Mouse (Mus musculus) liver, embryonic 11.5 days (tissue): ENCODE results near the gene Tmem253. TPM values are rescaled to one million over a fixed set of nuclear protein-coding genes. Genes with fewer than 3 reads are reported as not detected.

Experiments
- ATAC-seq: fragments of 200-750 bp; cut with Nextera tagmentation; replicated peaks from 2 replicates; pipeline ENCODE4 v1.8.0; 2017; ENCODE audit warnings: moderate number of reproducible peaks, mild to moderate bottlenecking, moderate TSS enrichment, moderate library complexity; ENCODE audit not compliant: low FRiP score
- DNase-seq: peaks from one replicate; pipeline ENCODE4 v3.0.0-alpha.2; 2017; ENCODE audit warnings: low spot score
- H3K27ac ChIP-seq: fragments of 300-500 bp; sonication (generic); 2 replicates; pipeline ENCODE4 v1.5.1; 2014; ENCODE audit warnings: mild to moderate bottlenecking, low read depth, low read length, control low read depth
- H3K27me3 ChIP-seq: fragments of 300-500 bp; sonication (generic); replicated peaks from 2 replicates; pipeline ENCODE4 v1.6.1; 2014; ENCODE audit warnings: low read length, mixed read lengths; ENCODE audit not compliant: control insufficient read depth, insufficient read depth
- H3K36me3 ChIP-seq: fragments of 300-500 bp; sonication (generic); 2 replicates; pipeline ENCODE4 v1.6.1; 2014; ENCODE audit warnings: mild to moderate bottlenecking, low read length, moderate library complexity, mixed read lengths; ENCODE audit not compliant: control insufficient read depth, insufficient read depth
- H3K4me1 ChIP-seq: fragments of 300-500 bp; sonication (generic); replicated peaks from 2 replicates; pipeline ENCODE4 v1.6.1; 2014; ENCODE audit warnings: low read length, mixed read lengths; ENCODE audit not compliant: control insufficient read depth, insufficient read depth
- H3K4me2 ChIP-seq: fragments of 300-500 bp; sonication (generic); 2 replicates; pipeline ENCODE4 v1.6.1; 2014; ENCODE audit warnings: mild to moderate bottlenecking, control low read depth, moderate library complexity
- H3K4me3 ChIP-seq: fragments of 300-500 bp; sonication (generic); 2 replicates; pipeline ENCODE4 v1.5.1; 2014; ENCODE audit warnings: low read depth, low read length, control low read depth
- H3K9ac ChIP-seq: fragments of 300-500 bp; sonication (generic); 2 replicates; pipeline ENCODE4 v1.6.1; 2014; ENCODE audit warnings: low read depth, low read length, control low read depth
- H3K9me3 ChIP-seq: fragments of 300-500 bp; sonication (generic); 2 replicates; pipeline ENCODE4 v1.6.1; 2016; ENCODE audit warnings: low read length, inconsistent platforms, mixed read lengths; ENCODE audit not compliant: control insufficient read depth
- WGBS: fragments of 180-500 bp; shearing (Covaris S2); extraction: QIAGEN DNeasy Blood & Tissue Kit; methylation state at CpG from one replicate; pipeline ENCODE4 v1.1.7; 2014; 5-methylcytosine and 5-hydroxymethylcytosine counted together
- polyA plus RNA-seq: library from polyadenylated mRNA; unstranded; fragments of >200 nt; fragmentation: Nextera tagmentation; extraction: Ambion mirVana; gene quantifications from 2 replicates; pipeline ENCODE4 v1.2.1, GENCODE M21; 2014

The Tmem253 gene
- polyA plus RNA-seq, 1 experiment from 2014 or later: 0.85 TPM

GRCm38 (mm10) chr14:51986153-51986505 lies 29.3 kb upstream of the Tmem253 start:
- Histone ChIP-seq H3K4me2 (peak overlapping the region; percentile 87), H3K9me3 (no peaks in the 10 kb centered on the region), H3K27me3 (0 out of 2 replicates have a peak, but pooled peaks cover 4% of the 10 kb centered on the region), H3K9ac (peak overlapping the region; percentile 79), H3K27ac (peak overlapping the region; percentile 96), H3K4me1 (peaks cover 32% of the 10 kb centered on the region), H3K4me3 (peak overlapping the region; percentile 71), H3K36me3 (peaks cover 13% of the 10 kb centered on the region; the same call in 1 of the 2 replicates)
- 5% methylated on average over 7 of the region's 7 CpGs for WGBS
- no peak for DNase-seq
- ATAC-seq: peak; percentile 76

- DNase-seq (no peak), ATAC-seq (peak; percentile 70)
- peaks cover 20% of the 10 kb centered on the region for H3K36me3 ChIP-seq
- 72% methylated on average over 6 of the region's 6 CpGs for WGBS
- H3K9me3 ChIP-seq: no peaks in the 10 kb centered on the region
- H3K9ac ChIP-seq: no peak overlapping the region; the same call in 1 of the 2 replicates
- H3K4me2 ChIP-seq: peak overlapping the region; percentile 87
- peak overlapping the region; percentile 96 for H3K27ac ChIP-seq
- H3K4me1 ChIP-seq: peaks cover 32% of the 10 kb centered on the region
- H3K4me3 ChIP-seq: 0 out of 2 replicates have a peak overlapping the region, but pooled peaks have one; percentile 17
- 0 out of 2 replicates have a peak, but pooled peaks cover 4% of the 10 kb centered on the region for H3K27me3 ChIP-seq
These were observed 28.3 kb upstream of the Tmem253 start for GRCm38 (mm10) chr14:51987177-51987576.

GRCm38 (mm10) chr14:51988731-51989130 lies 26.7 kb upstream of the Tmem253 start:
- Histone ChIP-seq H3K9me3 (no peaks in the 10 kb centered on the region), H3K27ac (no peak overlapping the region), H3K36me3 (peaks cover 21% of the 10 kb centered on the region), H3K27me3 (0 out of 2 replicates have a peak, but pooled peaks cover 4% of the 10 kb centered on the region), H3K9ac (no peak overlapping the region; the same call in 1 of the 2 replicates), H3K4me1 (peaks cover 32% of the 10 kb centered on the region), H3K4me2 (no peak overlapping the region), H3K4me3 (no peak overlapping the region)
- 82% methylated on average over 12 of the region's 12 CpGs for WGBS
- no peak for DNase-seq
- no peak for ATAC-seq

GRCm38 (mm10) chr14:51989461-51989970 lies 25.9 kb upstream of the Tmem253 start:
- Histone ChIP-seq H3K4me1 (peaks cover 28% of the 10 kb centered on the region), H3K36me3 (peaks cover 21% of the 10 kb centered on the region), H3K27ac (no peak overlapping the region), H3K9me3 (no peaks in the 10 kb centered on the region), H3K4me2 (peak overlapping the region; percentile 16), H3K27me3 (0 out of 2 replicates have a peak, but pooled peaks cover 4% of the 10 kb centered on the region), H3K9ac (no peak overlapping the region), H3K4me3 (no peak overlapping the region)
- 51% methylated on average over 12 of the region's 12 CpGs for WGBS
- DNase-seq (no peak), ATAC-seq (no peak)

- H3K9me3 ChIP-seq: no peaks in the 10 kb centered on the region
- 0 out of 2 replicates have a peak, but pooled peaks cover under 1% of the 10 kb centered on the region for H3K27me3 ChIP-seq
- no peak overlapping the region for H3K4me2 ChIP-seq
- H3K4me1 ChIP-seq: 0 out of 2 replicates have a peak, but pooled peaks cover 3% of the 10 kb centered on the region
- 86% methylated on average over 4 of the region's 4 CpGs for WGBS
- H3K9ac ChIP-seq: no peak overlapping the region
- H3K27ac ChIP-seq: no peak overlapping the region
- peaks cover 27% of the 10 kb centered on the region for H3K36me3 ChIP-seq
- ATAC-seq: no peak
- no peak overlapping the region for H3K4me3 ChIP-seq
- DNase-seq: no peak
These were observed 21.0 kb upstream of the Tmem253 start for GRCm38 (mm10) chr14:51994453-51994852.

GRCm38 (mm10) chr14:51995219-51995871 lies 20.1 kb upstream of the Tmem253 start:
- Histone ChIP-seq H3K36me3 (peaks cover 26% of the 10 kb centered on the region), H3K27ac (no peak overlapping the region), H3K9ac (no peak overlapping the region), H3K9me3 (no peaks in the 10 kb centered on the region), H3K4me3 (no peak overlapping the region), H3K4me2 (no peak overlapping the region), H3K27me3 (no peaks in the 10 kb centered on the region), H3K4me1 (0 out of 2 replicates have a peak, but pooled peaks cover 3% of the 10 kb centered on the region)
- DNase-seq (no peak), ATAC-seq (0 out of 2 replicates have a peak, but pooled peaks have one; percentile 19)
- 61% methylated on average over 12 of the region's 12 CpGs for WGBS

- 83% methylated on average over 13 of the region's 13 CpGs for WGBS
- H3K27me3 ChIP-seq: no peaks in the 10 kb centered on the region
- H3K9me3 ChIP-seq: no peaks in the 10 kb centered on the region
- no peak overlapping the region for H3K27ac ChIP-seq
- H3K4me3 ChIP-seq: no peak overlapping the region
- H3K36me3 ChIP-seq: peaks cover 30% of the 10 kb centered on the region
- H3K4me2 ChIP-seq: no peak overlapping the region
- ATAC-seq (no peak), DNase-seq (no peak)
- no peak overlapping the region for H3K9ac ChIP-seq
- 0 out of 2 replicates have a peak, but pooled peaks cover 3% of the 10 kb centered on the region for H3K4me1 ChIP-seq
These were observed 19.1 kb upstream of the Tmem253 start for GRCm38 (mm10) chr14:51996231-51996841.

GRCm38 (mm10) chr14:51996866-51997265 lies 18.6 kb upstream of the Tmem253 start:
- DNase-seq (no peak), ATAC-seq (no peak)
- H3K36me3 ChIP-seq: peaks cover 29% of the 10 kb centered on the region
- H3K4me3 ChIP-seq: no peak overlapping the region
- no peaks in the 10 kb centered on the region for H3K9me3 ChIP-seq
- H3K4me2 ChIP-seq: no peak overlapping the region
- no peaks in the 10 kb centered on the region for H3K27me3 ChIP-seq
- whole genome bisulfite sequencing: 73% methylated on average over 17 of the region's 17 CpGs
- H3K4me1 ChIP-seq: 0 out of 2 replicates have a peak, but pooled peaks cover 3% of the 10 kb centered on the region
- H3K9ac ChIP-seq: no peak overlapping the region
- no peak overlapping the region for H3K27ac ChIP-seq
